Mouse (Mus musculus): Measurements from ENCODE around the gene Aak1. TPM values are rescaled to one million over a fixed set of nuclear protein-coding genes. Genes with fewer than 3 reads are reported as not detected.
"Not testable (repeated sequence)": the region's sequence is repeated elsewhere in the genome, so short reads cannot be mapped to it uniquely, and the experiment has no call there.

Aak1 gene
- polyA plus RNA-seq, 1 experiment = 152 TPM

DNA sequence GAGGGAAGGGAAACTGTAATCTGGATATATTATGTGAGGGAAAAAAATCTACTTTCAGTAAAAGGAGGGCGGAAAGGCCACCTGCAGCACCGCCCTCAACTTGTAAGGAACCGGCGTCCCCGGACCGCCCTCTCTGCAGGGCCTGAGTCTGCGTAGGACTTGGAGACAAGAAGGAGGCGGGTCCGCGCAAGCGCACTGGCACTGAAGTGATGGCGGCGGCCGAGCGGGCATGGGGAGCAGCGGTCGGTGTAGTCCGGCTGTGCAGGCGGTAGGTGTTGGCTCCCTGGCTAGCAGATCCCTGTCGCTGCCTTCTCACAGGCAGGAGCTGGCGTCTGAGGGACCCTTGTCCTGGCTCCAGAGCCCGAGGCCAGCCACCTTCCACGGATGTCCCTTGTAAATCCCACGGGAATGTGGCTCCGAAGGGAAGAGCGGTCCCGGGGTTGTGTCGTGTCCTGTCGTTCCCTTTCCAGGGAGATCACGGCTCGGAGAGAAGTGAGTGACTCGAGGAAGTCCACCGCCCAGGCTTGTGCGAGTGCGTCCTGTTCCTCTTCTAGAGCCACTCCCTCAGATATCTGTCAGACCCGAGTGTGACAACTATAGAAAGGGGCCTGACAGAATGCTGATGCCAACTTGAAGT lies 160.5 kb downstream of the Aak1 start:
- H3K27me3 ChIP-seq (ENCODE audit: control insufficient read depth, insufficient read depth, low read length) = no peaks in the 10 kb centered on the region
- TF ChIP-seq CTCF (IDR thresholded peaks at IDR 0.05; ENCODE audit: borderline replicate concordance, insufficient read depth, low read depth, low read length) (no peak), POLR2A (IDR thresholded peaks at IDR 0.05; ENCODE audit: borderline replicate concordance, insufficient read depth, low read length) (peak; percentile 97)
- H3K4me3 ChIP-seq (replicated peaks; ENCODE audit: insufficient read depth, low read depth, low read length) = peak overlapping the region; percentile 74
- H3K27ac ChIP-seq (ENCODE audit: insufficient read depth, low read length) = peak overlapping the region; percentile 64
- H3K4me1 ChIP-seq (ENCODE audit: control insufficient read depth, insufficient read depth, low read length) = peaks cover 3% of the 10 kb centered on the region; the same call in 1 of the 2 replicates
- DNase-seq = peak; percentile 95 to 96
- WGBS = under 1% methylated on average over 36 of the region's 36 CpGs

DNA sequence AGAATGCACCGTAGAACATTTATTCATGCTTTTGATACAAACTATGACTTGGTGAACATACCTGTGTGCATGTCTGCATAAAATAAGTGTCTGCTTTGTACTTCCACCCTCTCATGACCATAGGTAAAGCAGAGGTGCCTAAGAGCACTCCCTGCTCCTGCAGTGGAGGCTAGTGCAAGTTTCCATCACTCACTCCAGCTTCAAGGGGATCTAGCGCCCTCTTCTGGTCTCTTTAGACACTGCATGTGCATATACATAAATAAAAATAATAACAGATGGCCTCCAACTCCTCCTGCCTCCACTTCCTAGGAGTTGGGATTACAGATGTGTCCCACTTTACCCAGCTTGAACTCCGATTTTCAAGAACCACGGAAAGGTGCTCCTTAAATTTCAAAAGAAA lies 167.6 kb downstream of the Aak1 start:
- Histone ChIP-seq H3K27ac (ENCODE audit: insufficient read depth, low read length) (no peak overlapping the region), H3K4me1 (ENCODE audit: control insufficient read depth, insufficient read depth, low read length) (no peaks in the 10 kb centered on the region), H3K4me3 (replicated peaks; ENCODE audit: insufficient read depth, low read depth, low read length) (no peak overlapping the region), H3K27me3 (ENCODE audit: control insufficient read depth, insufficient read depth, low read length) (no peaks in the 10 kb centered on the region)
- no peak for TF ChIP-seq POLR2A (IDR thresholded peaks at IDR 0.05; ENCODE audit: borderline replicate concordance, insufficient read depth, low read length)
- TF ChIP-seq CTCF (IDR thresholded peaks at IDR 0.05; ENCODE audit: borderline replicate concordance, insufficient read depth, low read depth, low read length) = peak; percentile 49; the same call in 1 of the 2 replicates
- WGBS = 42% methylated on average over 4 of the region's 4 CpGs
- no peak for DNase-seq

DNA sequence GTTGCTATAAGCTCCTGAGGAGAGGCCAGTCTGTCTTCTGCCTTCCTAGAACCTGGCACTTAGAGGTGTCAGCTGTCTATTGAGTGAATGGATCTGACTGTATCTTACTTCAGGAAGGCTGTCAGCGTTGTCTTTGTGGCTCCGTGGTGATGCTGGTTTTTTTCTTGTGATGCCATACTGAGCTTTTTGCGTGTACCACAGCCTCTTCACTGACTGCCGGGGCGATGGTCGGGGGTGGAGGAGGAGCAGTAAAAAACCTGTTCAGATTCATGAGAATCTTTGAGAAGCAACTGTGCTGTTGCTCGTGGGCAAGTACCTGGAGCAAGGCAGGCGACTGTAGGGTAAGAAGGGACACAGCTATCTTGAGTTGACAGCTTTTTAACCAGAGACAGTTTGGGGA lies 169.6 kb downstream of the Aak1 start:
- WGBS = 88% methylated on average over 8 of the region's 8 CpGs
- DNase-seq = no peak
- Histone ChIP-seq H3K27me3 (ENCODE audit: control insufficient read depth, insufficient read depth, low read length) (no peaks in the 10 kb centered on the region), H3K4me3 (replicated peaks; ENCODE audit: insufficient read depth, low read depth, low read length) (no peak overlapping the region), H3K4me1 (ENCODE audit: control insufficient read depth, insufficient read depth, low read length) (no peaks in the 10 kb centered on the region), H3K27ac (ENCODE audit: insufficient read depth, low read length) (no peak overlapping the region)
- no peak for TF ChIP-seq POLR2A (IDR thresholded peaks at IDR 0.05; ENCODE audit: borderline replicate concordance, insufficient read depth, low read length)
- TF ChIP-seq CTCF (IDR thresholded peaks at IDR 0.05; ENCODE audit: borderline replicate concordance, insufficient read depth, low read depth, low read length) = no peak

DNA sequence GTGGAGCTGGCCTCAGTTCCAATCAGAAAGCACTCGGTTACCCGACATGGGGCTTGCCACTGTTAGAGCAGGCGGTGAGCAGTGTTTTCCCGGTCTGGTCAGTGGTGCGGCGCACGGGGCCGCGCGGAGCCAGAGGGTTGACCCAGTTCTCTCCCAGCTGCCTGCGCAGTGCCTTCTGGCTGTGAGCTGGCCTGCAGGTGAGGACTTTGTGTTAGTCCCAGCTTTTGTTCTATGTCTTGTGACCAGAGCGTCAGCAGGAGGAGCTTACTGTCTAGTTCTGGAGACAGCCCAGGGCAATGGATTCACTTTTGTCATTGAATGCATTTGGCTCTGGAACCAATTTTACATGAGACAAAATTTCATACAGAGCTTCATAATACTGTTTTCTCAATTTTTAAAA lies 172.5 kb downstream of the Aak1 start:
- 96% methylated on average over 12 of the region's 12 CpGs for WGBS
- no peak overlapping the region for H3K4me3 ChIP-seq (replicated peaks; ENCODE audit: insufficient read depth, low read depth, low read length)
- H3K4me1 ChIP-seq (ENCODE audit: control insufficient read depth, insufficient read depth, low read length) = no peaks in the 10 kb centered on the region
- TF ChIP-seq POLR2A (IDR thresholded peaks at IDR 0.05; ENCODE audit: borderline replicate concordance, insufficient read depth, low read length) (no peak), CTCF (IDR thresholded peaks at IDR 0.05; ENCODE audit: borderline replicate concordance, insufficient read depth, low read depth, low read length) (no peak)
- DNase-seq = no peak
- H3K27me3 ChIP-seq (ENCODE audit: control insufficient read depth, insufficient read depth, low read length) = no peaks in the 10 kb centered on the region
- H3K27ac ChIP-seq (ENCODE audit: insufficient read depth, low read length) = no peak overlapping the region

DNA sequence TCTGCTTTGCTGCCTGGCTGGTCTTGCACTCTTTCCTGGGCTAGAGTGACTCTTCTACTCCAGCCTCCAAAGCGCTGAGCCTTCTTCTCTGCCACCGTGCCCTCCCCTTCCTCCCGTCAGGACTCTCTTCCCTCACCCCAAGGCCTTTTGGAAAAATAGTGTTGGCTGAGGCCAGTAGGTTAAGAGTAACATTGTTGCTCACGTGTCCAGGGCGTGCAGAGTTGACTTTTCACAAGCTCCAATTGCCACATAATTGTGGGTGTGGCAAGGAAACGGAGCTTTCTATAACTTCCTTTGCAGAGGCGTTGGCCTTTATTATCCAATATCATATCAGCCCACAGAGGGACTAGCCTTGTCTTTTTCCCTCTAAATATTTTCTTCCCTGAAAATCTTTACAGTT lies 177.7 kb downstream of the Aak1 start:
- WGBS = 87% methylated on average over 7 of the region's 7 CpGs
- no peak overlapping the region for H3K27ac ChIP-seq (ENCODE audit: insufficient read depth, low read length)
- TF ChIP-seq CTCF (IDR thresholded peaks at IDR 0.05; ENCODE audit: borderline replicate concordance, insufficient read depth, low read depth, low read length) (no peak), POLR2A (IDR thresholded peaks at IDR 0.05; ENCODE audit: borderline replicate concordance, insufficient read depth, low read length) (no peak)
- H3K4me1 ChIP-seq (ENCODE audit: control insufficient read depth, insufficient read depth, low read length) = no peaks in the 10 kb centered on the region
- H3K27me3 ChIP-seq (ENCODE audit: control insufficient read depth, insufficient read depth, low read length) = no peaks in the 10 kb centered on the region
- no peak for DNase-seq
- no peak overlapping the region for H3K4me3 ChIP-seq (replicated peaks; ENCODE audit: insufficient read depth, low read depth, low read length)

DNA sequence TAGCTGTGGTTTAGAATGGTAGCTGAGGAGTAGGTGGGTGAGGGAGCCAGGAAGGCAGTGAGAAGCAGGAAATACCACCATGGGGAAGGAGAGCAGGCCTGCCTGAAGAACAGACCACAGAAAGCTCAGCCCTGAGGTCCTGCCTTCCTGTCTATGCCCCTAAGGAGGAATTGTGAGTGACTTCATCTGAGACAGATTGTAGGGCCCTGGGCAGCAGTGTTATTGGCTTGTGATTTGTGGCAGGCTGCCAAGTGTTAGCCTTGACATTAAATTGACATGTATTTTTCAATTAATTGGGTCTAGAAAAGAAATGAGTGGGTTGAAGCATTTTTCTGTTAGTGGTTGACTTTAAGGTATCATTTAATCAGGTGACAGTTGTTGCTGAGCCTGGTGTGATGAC lies 179.6 kb downstream of the Aak1 start:
- no peak overlapping the region for H3K4me3 ChIP-seq (replicated peaks; ENCODE audit: insufficient read depth, low read depth, low read length)
- TF ChIP-seq POLR2A (IDR thresholded peaks at IDR 0.05; ENCODE audit: borderline replicate concordance, insufficient read depth, low read length) (no peak), CTCF (IDR thresholded peaks at IDR 0.05; ENCODE audit: borderline replicate concordance, insufficient read depth, low read depth, low read length) (no peak)
- no peak for DNase-seq
- H3K27me3 ChIP-seq (ENCODE audit: control insufficient read depth, insufficient read depth, low read length) = no peaks in the 10 kb centered on the region
- H3K27ac ChIP-seq (ENCODE audit: insufficient read depth, low read length) = no peak overlapping the region
- no peaks in the 10 kb centered on the region for H3K4me1 ChIP-seq (ENCODE audit: control insufficient read depth, insufficient read depth, low read length)

DNA sequence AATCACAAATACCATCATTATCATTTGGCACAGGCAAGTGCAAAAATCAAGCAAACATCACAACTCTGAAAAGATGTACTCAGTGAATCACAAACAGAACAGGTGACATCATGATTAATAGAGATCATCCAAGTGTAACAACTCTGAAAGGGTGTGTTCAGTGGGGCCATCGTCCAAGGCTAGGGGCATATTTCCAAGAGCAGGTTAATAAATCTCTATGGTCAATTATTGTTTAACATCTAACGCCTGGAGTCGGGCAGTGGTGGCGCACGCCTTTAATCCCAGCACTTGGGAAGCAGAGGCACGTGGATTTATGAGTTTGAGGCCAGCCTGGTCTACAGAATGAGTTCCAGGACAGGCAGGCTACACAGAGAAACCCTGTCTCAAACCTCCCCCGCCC lies 182.0 kb downstream of the Aak1 start:
- not testable (repeated sequence) for H3K27ac ChIP-seq (ENCODE audit: insufficient read depth, low read length); H3K4me1 ChIP-seq (ENCODE audit: control insufficient read depth, insufficient read depth, low read length); DNase-seq; H3K4me3 ChIP-seq (replicated peaks; ENCODE audit: insufficient read depth, low read depth, low read length); H3K27me3 ChIP-seq (ENCODE audit: control insufficient read depth, insufficient read depth, low read length)
- 81% methylated on average over 7 of the region's 7 CpGs for WGBS

DNA sequence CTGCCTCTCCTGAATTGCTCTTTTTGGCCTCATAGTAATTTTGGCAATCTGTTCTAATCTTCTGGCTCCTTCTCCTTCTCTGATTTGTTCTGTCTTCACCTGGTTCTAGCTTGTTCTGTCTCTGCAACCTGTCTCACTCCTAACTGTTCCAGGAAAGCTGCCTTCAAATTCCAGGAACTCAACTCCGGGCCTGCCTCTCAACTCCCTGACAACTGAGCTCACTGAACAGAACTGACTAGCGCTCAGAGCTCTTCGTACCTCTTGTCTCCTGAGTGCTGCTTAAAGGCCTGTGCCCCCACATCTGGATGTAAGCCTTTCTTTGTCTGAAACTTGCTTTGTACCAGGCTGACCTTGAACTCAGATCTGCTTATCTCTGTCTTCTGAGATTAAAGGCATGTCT lies 183.1 kb downstream of the Aak1 start:
- Histone ChIP-seq H3K27ac (ENCODE audit: insufficient read depth, low read length) (no peak overlapping the region), H3K4me1 (ENCODE audit: control insufficient read depth, insufficient read depth, low read length) (no peaks in the 10 kb centered on the region), H3K27me3 (ENCODE audit: control insufficient read depth, insufficient read depth, low read length) (no peaks in the 10 kb centered on the region), H3K4me3 (replicated peaks; ENCODE audit: insufficient read depth, low read depth, low read length) (no peak overlapping the region)
- 96% methylated on average over 3 of the region's 3 CpGs for WGBS
- no peak for DNase-seq
- TF ChIP-seq POLR2A (IDR thresholded peaks at IDR 0.05; ENCODE audit: borderline replicate concordance, insufficient read depth, low read length) (no peak), CTCF (IDR thresholded peaks at IDR 0.05; ENCODE audit: borderline replicate concordance, insufficient read depth, low read depth, low read length) (no peak)

Measured in cerebellum, adult 2 months (tissue).